Mouse (Mus musculus) erythroid progenitor cell, adult 5-6 weeks (primary cell): Measurements from ENCODE around the gene Selenoo. TPM values are rescaled to one million over a fixed set of nuclear protein-coding genes. Genes with fewer than 3 reads are reported as not detected.

ENCODE experiments used
- ATAC-seq: replicated peaks from 2 replicates; pipeline ENCODE4 v1.8.0; 2016; ENCODE audit warnings: moderate number of reproducible peaks, mild to moderate bottlenecking, moderate TSS enrichment, inconsistent platforms; ENCODE audit not compliant: poor library complexity, low FRiP score, severe bottlenecking
- total RNA-seq, 2 experiments: library from RNA; stranded (forward) in 1 of 2; stranded (reverse) in 1 of 2; fragments of 150-400 nt in 1 of 2; fragments of 186-747, 209-891 nt in 1 of 2; gene quantifications; 2 replicates each; pipeline versions ENCODE4 v1.2.3 to v1.2.4; 2015 to 2017; ENCODE audit warnings: low replicate concordance in 2 of 2

Gene Selenoo
- total RNA-seq, 2 experiments from 2014 or later = 9.6 to 15.3 TPM

DNA sequence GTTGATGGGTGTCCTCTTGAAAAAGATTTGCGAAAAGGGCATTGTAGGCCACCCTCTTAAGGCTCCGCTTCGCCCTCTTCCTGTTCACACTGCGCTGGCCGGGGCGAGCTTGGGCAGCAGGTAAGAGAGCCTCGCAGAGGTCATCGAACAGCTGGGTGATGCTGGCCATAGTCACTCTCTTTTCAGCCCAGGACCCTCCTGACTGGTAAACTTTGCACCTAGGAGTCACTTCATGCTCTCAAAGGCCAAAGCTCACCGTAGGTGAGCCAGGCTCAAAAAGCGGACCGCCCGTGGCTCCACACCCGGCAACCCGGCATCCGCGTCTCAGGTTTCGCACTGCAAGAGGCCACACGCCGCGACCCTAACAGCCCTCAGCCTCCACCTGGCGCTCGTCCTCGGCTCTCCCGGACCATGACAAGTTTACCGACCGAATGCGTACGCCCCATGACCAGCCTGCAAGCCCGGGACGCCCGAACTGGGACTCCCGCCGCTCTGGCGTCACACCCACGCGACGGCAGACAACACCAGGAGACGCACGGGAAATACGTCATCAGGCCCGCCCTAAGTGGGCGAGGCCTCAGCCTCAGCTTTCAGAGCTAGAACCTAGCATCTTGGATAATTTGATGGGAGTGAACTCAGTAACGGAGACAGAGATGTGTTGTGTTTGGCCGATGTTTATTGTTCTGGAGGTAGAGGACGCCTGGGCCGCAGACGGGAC, 33.9 kb downstream of the Selenoo start, which contains the start of gene Tubgcp6:
Tubgcp6 (minus strand) TSS at position 464 of the 718 bp plus-strand sequence.
- peak; percentile 88 for ATAC-seq

DNA sequence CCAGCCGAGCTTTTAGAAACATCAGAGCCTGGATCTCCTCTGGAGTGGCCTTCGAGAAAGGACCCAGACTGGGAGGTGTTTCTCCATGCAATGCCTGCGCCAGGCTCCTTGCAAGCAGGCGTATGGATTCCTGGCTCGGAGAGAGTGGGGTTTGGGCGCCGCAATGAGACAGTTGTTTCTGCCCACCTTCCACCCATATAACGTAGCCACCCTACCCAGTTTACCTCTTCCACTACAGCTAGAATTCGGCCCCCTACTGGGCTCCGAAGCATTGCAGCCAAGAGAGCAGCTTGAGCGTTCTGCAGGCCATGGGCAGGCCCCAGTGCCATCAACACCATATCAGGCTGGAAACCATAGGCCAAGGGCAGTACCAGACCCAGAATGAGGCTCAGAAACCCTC, 34.7 kb downstream of the Selenoo start:
- no peak for ATAC-seq

DNA sequence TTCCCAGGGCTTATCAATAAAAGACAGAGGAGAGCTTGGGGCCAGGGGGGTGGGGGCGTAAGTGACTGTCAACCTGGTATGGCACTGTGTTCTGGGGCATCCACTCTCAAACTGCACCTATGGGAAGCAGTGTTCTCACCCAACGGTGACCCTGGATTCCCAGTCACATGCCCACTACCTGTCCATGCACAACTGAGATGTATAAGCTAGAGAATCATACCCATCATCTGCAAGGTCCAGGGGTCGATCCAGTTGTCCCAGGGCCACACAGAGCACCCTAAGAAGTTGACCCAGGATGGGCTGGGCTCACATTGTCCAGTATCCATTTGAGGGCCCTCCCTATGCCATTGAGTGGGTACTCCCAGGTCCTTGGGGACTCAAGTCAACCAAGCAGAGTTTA, 35.4 kb downstream of the Selenoo start:
- no peak for ATAC-seq

DNA sequence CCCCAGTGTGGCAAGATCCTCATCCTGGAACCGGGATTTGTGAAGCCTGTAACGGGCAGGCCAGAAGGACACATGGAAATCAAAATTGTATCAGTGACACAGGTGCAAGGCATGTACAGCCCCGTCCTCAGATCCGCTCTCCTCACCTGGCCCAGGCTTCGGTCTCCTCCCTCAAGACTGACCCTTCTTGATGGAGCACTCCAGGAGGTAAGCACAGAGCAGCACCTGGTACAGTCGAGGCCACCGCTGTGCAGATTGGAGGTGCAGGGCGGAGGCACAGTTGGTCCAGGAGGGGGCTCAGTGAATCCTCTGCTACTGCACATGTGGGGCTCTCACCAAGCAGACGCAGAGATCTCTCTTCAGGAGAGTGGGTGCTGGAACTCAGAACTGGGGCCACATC, 36.5 kb downstream of the Selenoo start:
- ATAC-seq = no peak

DNA sequence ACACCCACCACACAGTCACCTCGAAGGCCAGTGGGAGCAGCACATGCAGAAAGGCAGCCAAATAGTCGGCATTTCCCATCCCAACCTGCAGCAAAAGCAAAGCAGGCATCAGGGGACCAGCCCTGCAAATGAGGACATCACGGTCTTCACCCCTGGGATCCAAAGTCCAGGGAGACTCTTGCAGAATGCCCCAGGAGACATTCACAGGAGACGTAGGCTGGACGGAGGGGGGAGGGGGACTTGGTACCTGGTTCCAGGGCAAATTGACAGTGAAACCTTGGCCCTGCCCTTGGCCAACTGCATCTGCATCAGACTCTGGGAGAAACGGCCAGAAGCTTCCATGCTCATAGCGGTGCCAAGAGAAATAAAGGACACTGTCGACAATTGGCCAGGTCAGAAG, 37.7 kb downstream of the Selenoo start:
- no peak for ATAC-seq

DNA sequence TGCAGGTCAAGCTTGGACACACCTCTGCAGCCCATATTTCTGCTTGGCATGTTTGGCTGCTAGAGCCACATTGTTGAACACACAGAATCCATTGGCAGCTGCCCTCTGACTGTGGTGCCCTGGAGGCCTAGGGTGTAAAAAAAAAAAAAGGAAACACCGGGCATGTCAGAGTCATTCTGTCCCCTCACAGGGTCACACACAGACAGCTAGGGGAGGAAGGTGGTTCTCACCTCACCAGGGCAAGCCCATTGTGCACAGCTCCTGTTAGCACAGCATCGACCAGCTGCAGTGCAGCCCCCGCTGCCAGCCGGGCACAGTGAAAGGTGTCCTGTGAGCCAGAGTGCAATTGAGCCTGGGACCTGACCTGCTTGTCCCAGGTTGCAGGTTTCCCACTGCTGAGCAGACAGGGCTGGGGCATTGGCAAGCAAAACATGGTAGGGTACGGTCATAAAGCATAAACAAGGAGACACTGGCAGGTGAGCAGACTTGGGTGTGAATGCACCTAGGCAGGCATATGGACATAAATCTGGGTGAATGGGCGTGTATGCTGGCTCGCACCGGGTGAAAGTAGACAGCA, 38.6 kb downstream of the Selenoo start:
- ATAC-seq = no peak

DNA sequence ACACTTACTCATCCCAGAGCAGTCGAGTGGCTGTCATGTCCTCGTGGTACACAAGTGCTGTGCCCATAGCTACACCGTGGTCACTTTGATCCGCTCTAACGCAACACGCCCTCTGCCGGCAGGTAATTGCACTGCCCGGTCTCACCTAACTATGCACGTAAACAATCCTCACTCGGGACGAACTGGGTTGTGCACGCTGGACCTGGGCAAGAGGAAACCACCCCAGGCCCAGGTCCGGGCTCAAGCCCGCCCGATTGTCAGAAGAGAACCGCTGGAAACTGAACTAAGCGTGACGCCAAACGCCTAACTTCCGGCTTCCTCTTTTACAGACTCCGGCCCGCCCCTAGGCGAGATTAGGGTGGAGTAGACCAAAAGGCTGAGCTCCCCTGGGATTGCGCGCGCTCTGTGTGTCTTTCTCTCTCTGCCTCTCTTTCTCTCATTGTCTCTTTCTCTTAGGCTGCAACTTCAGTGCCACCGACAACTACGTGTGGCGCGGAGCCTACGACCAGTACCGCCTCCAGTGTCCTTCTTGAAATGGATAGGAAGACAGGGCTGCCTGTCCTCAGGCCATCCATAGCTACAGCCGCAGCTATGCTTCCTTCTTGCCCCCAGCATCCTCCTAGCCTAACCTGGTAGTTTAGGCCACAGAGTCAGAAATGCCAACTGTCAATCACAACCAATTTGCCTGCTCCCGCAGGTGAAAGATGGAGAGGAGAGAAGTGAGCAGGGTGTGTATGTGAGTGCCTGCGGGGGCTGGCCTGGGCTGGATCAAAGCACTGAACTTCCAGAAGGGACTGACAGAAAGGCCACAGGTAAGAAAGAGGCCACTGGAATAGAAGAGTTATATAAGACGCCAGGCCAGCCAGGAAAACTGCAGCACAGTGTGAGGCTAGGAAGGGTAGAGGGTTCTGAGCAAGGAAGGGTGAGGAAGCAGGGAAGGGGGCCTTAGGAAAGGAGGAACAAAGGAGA, 39.8 kb downstream of the Selenoo start, which contains the start of gene Hdac10:
Hdac10 (minus strand) TSS at position 319 of the 969 bp plus-strand sequence.
- peak; percentile 91 for ATAC-seq

DNA sequence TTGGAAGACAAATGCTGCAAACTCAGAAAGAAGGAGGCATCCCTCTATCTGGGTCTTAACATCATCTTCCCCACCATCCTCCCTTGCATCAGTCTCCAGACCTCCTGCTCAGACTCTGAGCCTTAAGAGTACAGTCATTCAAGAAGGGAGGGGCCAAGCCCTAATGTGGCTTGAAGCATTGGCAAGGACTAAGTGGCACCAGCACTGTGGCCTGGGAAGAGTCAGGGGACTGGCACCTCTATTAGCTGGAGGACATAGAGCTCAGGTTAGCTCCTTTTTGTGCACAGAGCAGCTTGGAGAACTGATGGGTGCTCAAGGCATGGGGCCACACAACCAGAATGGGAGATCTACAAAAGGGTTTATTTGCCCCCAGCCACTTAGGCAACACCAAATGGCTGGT, 41.4 kb downstream of the Selenoo start:
- ATAC-seq = no peak

DNA sequence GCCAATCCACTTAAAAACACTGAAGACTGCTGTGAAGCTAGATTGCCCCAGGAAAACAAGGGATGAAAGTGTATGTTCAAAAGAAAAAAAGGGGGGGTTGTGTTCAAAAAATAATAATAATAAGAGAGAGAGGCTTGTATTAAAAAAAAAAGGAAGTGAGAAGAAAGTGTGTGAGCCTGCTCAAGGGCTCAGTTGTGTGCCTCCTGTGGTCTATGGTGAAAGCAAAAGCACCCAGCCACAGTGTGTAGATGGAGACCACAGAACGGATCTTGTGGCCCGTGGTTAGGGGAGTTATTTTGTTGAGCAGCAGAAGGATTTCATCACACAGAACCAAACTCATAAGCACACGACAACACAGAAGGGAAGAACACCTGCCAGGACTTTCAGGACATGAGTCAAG, 42.4 kb downstream of the Selenoo start:
- no peak for ATAC-seq

DNA sequence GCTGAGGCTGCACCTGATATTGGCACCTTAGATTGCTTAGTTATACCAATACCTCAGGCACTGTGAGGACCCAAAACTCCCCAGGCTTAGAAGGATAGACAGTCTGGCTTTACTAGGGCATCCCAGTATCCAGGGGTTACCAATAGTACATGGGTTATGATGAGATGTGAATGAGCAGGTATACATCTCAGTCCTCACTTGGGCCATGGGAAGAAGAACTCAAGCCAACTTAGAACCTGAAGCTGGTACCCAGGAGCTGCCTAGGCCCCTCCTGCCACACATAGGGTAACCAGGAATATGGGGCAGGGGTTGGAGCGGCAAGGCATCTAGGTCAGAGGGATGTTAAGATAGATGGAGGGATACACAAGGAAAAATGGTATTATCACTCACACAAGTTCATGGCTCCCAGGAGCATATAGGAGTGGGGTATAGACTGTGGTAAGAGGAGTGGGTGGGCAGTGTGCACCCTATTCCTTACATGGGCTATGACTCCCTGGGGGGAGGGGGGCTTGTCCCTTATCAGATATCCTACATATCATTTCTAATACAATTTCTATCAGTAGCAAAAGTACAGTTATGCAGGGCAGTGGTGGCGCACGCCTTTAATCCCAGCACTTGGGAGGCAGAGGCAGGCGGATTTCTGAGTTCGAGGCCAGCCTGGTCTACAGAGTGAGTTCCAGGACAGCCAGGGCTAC, 47.7 kb downstream of the Selenoo start:
- ATAC-seq = no peak

DNA sequence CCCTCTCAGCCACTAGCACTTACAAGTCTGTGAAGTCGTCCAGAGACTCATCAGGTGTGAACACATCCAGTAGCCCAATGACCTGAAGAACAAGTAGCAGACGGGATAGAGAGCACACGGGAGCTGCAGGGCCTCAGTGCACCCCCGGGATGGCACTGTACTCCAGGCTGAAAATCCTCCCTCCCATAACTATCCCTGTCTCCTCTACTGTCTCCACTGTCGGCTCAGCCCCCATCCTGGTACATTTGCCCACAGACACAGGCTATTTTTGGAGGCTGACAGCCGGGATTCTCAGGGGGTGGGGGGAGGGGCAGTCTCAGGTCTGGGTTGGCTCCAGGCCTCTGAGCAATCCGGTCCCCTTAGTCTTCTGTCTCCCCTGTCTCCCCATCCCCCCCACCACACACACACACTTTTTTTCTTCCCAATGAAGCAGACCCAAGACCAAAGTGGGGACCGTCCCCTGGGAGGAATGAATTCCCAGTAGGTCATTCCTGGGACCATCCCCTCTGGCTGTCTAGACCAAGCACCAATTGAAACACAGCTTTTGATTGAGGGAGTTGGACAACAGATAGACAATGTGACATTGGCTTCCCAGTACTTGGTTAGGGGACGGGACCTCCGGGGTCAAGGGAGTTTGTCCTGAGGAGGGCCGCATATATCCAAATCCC, 48.6 kb downstream of the Selenoo start:
- ATAC-seq = no peak

DNA sequence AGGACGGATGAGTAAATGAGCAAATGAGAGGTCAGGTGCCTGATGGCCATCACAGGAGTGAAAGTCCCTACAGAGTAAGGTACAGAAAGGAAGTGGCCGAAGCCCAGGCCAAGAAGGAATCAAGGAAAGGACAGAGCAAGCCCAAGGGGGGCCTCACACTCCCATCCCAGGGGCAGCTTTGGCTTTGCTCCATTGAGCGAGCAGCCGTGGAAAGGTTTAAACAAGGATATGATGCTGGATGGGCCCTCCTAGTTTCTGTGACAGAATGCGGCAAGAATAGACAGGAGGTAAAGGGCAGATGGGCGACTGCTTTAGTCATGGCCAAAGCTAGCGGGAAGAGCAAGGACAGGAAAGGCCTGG, 49.1 kb downstream of the Selenoo start:
- ATAC-seq = no peak

DNA sequence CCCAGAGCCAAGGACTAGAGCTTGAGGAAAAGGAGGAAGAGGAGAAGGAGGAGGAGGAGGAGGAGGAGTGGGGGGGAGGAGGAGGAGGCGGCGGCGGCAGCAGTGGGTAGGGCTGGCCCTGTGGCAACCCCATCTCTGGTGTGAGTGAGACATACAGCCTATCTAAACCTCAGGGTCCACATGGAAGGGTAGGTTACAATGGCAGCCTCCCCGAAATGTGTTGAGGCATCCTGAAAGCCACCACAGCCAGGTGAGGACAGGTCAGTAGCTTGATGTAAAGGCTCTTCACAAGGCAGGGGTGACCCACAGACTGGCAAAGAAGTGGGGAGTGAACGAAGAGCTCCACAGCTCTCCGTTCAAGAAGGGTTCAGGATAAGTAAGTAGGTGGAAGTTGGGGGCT, 49.6 kb downstream of the Selenoo start:
- no peak for ATAC-seq

DNA sequence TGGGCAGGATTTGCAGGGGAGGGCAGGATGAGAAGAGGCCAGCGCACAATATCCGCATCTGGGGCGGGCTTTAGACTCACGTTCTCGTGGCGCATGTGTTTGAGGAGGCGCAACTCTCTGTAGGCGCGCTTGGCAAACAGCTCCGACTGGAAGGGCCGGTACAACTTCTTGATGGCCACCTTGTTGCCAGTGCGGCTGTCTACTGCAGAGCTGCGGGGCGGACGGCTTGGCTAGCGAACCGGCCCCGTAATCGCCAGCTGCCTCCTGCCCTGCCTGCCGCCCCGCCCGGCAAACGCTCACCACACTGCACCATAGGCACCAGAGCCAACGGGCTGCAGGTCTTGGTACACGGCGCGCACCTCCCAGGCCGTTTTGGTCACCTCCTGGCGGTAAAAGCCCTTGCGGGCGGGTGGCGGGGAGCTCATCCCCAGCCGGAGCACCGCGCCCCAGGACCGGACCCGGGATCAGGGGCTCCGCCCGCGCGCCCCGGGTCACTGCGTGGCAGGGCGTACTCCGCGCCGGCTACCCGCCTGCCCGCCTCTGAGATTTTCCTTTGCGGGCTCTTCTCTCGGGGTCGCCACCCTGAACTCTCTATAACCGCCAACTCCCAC, 51.3 kb downstream of the Selenoo start:
- no peak for ATAC-seq

DNA sequence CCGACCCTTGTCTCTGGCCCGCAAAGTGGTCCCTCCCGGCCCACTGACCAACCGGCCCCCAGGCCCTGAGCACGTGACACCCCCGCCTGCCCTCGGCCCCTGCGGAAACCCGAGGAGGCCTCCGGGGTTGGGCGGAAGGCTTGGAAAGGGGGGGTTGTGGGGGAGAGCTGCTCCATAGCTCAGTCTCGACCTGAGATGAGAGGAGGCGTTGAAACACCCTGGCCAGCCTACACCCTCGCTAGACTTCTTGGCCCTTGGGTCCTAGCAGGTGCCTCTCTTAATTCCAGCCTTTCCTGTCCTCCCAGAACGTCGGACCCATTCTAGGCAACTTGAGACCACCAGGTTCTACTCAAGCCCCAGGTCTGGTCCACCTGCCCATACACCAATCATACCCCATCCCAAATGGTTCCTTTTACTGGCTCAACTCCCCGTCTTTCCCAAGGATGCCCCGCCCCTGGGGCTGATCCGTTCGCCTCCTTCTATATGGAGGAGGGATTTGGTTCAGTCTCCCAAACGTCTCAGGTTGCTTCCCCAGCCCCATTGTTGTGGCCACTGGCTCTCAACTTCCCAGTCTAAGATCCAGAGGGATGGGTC, 51.9 kb downstream of the Selenoo start, which contains the start of gene Mapk12:
Mapk12 (minus strand) TSS at position 45 of the 594 bp plus-strand sequence.
- ATAC-seq = no peak

DNA sequence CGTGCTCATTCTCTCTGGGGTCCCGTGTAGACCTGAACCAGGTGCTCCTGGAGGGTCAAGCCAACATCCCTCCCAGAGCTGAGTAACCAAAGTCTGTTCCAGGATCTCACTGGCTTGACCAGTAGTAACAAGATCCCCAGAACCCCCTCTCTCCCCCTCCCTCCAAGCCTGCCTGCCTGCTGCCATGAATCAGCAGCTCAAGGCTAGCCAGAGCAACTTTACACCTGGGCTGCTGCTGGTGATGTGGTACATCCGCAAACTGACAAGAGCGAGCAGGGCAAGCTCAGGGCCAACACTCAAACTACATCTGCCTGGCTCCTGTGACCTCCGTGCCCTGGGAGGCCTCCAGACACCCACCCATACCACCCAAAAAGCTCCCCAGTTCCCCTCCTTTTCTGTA, 52.6 kb downstream of the Selenoo start:
- ATAC-seq = no peak

DNA sequence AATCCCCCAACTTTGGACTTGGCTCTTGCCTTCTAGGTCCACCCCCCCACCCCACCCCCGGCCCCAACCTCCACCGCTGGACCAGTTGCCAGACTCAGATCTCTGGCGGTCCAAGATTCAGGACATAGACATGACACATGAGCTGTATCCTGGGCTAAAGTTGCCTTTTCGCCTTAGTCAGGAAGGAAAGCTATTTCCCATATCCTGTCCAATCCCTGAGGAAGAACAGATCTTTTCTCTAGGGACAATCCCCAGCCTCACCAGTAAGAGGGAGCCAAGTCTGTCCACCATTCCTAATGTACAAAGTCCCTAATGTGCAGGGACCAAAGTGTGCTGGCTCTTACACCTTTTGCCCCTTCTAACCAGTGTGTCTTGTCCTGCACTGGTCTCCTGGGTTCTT, 53.0 kb downstream of the Selenoo start:
- no peak for ATAC-seq

DNA sequence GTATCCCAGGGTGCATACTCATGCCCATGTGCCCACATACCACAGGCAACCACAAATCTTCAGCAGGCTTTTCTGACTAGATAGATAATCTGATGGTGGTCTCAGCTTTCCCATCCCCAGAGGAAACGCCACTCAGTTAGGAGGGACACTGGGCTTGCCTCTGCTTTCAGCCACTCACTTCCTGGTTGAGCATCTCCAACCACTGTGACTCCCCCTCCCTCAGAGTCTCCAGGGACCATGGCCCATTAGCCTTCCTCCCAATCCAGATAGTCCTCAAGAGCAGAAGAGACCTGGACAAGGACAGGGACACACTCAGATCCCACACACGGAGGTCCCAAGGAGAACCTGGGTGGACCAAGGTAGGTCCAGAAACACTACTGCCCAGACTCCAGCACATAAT, 54.2 kb downstream of the Selenoo start:
- ATAC-seq = no peak

DNA sequence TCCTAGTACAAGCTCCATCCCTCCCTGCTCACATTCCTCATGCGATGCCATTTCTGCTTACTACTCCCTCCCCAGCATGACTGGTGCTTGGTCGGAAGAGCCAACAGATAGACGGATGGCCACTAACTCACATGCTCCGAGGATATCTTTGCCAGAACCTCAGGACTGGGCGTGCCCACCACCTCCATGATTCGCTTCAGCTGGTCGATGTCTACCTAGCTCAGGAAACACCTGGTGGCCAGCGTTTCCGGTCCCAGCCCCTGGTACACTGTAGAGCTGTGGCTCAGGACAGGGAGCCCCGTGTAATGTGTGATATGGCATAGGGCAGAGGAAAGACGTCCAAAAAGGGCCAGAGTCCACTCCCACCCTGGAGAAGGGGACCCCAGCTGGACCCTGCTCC, 56.1 kb downstream of the Selenoo start:
- no peak for ATAC-seq
